Comparison of ENCODE assay signal across 9 mouse cellular contexts in genomic region chr11:69559183-69559582, GRCm38 (mm10). TPM values are rescaled to one million over a fixed set of nuclear protein-coding genes. Genes with fewer than 3 reads are reported as not detected.
DNase-seq lines count a peak whose midpoint lies in the region; ATAC-seq and TF ChIP-seq lines count a peak whose summit lies in the region.
"Had no signal": no experiment of that assay in that cellular context is flagged by ENCODE, and none has a peak within 500 bp of the region (broad histone marks: within the 10 kb centered on the region; RNA-seq: fewer than 3 reads in every experiment).

No protein-coding gene starts in this region.

- no peak for TF ChIP-seq CTCF in hindbrain, postnatal 0 days (IDR thresholded peaks at IDR 0.05; ENCODE audit: low read depth)

- peak overlapping the region; percentile 68 for H3K4me3 ChIP-seq in kidney, embryonic 16.5 days (ENCODE audit: low read length)
- H3K4me3 ChIP-seq in hindbrain, postnatal 0 days (ENCODE audit: low read length), result peak overlapping the region; percentile 64
- H3K4me3 ChIP-seq in neural tube, embryonic 13.5 days, result peak overlapping the region; percentile 87
- H3K4me3 ChIP-seq: megakaryocyte, embryonic 14.5 days had no signal

- WGBS in kidney, embryonic 16.5 days, result 8% methylated on average over 5 of the region's 5 CpGs
- 6% methylated on average over 5 of the region's 5 CpGs for WGBS in hindbrain, postnatal 0 days
- 19% methylated on average over 5 of the region's 5 CpGs for WGBS in neural tube, embryonic 13.5 days

- intact Hi-C loops in left cerebral cortex, postnatal 36 days (cut with DNase I), result no loop called here

- peaks cover 28% of the 10 kb centered on the region for H3K4me1 ChIP-seq in kidney, embryonic 16.5 days (ENCODE audit: insufficient read depth, low read length)
- peaks cover 42% of the 10 kb centered on the region for H3K4me1 ChIP-seq in hindbrain, postnatal 0 days (ENCODE audit: insufficient read depth, low read length)
- H3K4me1 ChIP-seq in neural tube, embryonic 13.5 days (replicated peaks), result peaks cover 69% of the 10 kb centered on the region

- peak overlapping the region; percentile 99 for H3K4me2 ChIP-seq in kidney, embryonic 16.5 days (replicated peaks; ENCODE audit: low read depth, low read length)
- peak overlapping the region; percentile 94 for H3K4me2 ChIP-seq in hindbrain, postnatal 0 days (ENCODE audit: low read depth, low read length)
- peak overlapping the region; percentile 97 for H3K4me2 ChIP-seq in neural tube, embryonic 13.5 days

- H3K27ac ChIP-seq in kidney, embryonic 16.5 days (ENCODE audit: low read length), result no peak overlapping the region
- peak overlapping the region; percentile 59; the same call in 1 of the 2 replicates for H3K27ac ChIP-seq in hindbrain, postnatal 0 days
- peak overlapping the region; percentile 87 for H3K27ac ChIP-seq in neural tube, embryonic 13.5 days (replicated peaks)

- no peak for DNase-seq in kidney, adult 18-20 months
- peak; percentile 74 to 81 for DNase-seq in heart, adult 18-20 months
- no peak for DNase-seq in hindbrain, postnatal 0 days (ENCODE audit: low spot score)
- DNase-seq in cerebellum, postnatal 14 days, result no peak
- no peak for DNase-seq in left cerebral cortex, postnatal 36 days (ENCODE audit: low spot score in 2 of 2)

- peak overlapping the region; percentile 82 for H3K9ac ChIP-seq in kidney, embryonic 16.5 days (replicated peaks; ENCODE audit: low read length)
- peak overlapping the region; percentile 72 for H3K9ac ChIP-seq in hindbrain, postnatal 0 days (replicated peaks; ENCODE audit: low read length)
- peak overlapping the region; percentile 99 for H3K9ac ChIP-seq in neural tube, embryonic 13.5 days

- ATAC-seq in kidney, embryonic 16.5 days (ENCODE audit: low FRiP score, low TSS enrichment), result no peak; the same call in 1 of the 2 replicates
- no peak for ATAC-seq in hindbrain, postnatal 0 days
- no peak for ATAC-seq in neural tube, embryonic 13.5 days (ENCODE audit: low read depth)
- no peak for ATAC-seq in inflammation-experienced regulatory T-cells, adult 6 months

- H3K27me3 ChIP-seq in kidney, embryonic 16.5 days (ENCODE audit: insufficient read depth, low read length), result no peaks in the 10 kb centered on the region
- no peaks in the 10 kb centered on the region for H3K27me3 ChIP-seq in hindbrain, postnatal 0 days (ENCODE audit: insufficient read depth, low read length)
- H3K27me3 ChIP-seq in neural tube, embryonic 13.5 days, result no peaks in the 10 kb centered on the region

- no peaks in the 10 kb centered on the region for H3K9me3 ChIP-seq in kidney, embryonic 16.5 days (ENCODE audit: low read length)
- H3K9me3 ChIP-seq in hindbrain, postnatal 0 days (ENCODE audit: low read length), result no peaks in the 10 kb centered on the region
- H3K9me3 ChIP-seq in neural tube, embryonic 13.5 days, result no peaks in the 10 kb centered on the region

- H3K36me3 ChIP-seq in kidney, embryonic 16.5 days (ENCODE audit: insufficient read depth, low read length), result peaks cover 12% of the 10 kb centered on the region
- no peaks in the 10 kb centered on the region for H3K36me3 ChIP-seq in hindbrain, postnatal 0 days (ENCODE audit: insufficient read depth, low read length)
- peaks cover 43% of the 10 kb centered on the region for H3K36me3 ChIP-seq in neural tube, embryonic 13.5 days

RNA-seq across cellular contexts. Expression of gene Efnb3, which starts 0.8 kb away (rescaled TPM):
- polyA plus RNA-seq in kidney, embryonic 16.5 days (2015; fragmentation: Nextera tagmentation; extraction: Ambion mirVana), result 11.8 and 12.6 TPM in 2 replicates
- total RNA-seq in heart, adult 18-20 months (2021), result 100 to 1,000 TPM; 111 to 140 TPM
- total RNA-seq in hindbrain, postnatal 0 days (2014; rRNA removed), result 97.9 and 111 TPM in 2 replicates
- 93.3 and 94.4 TPM in 2 replicates for polyA plus RNA-seq in hindbrain, postnatal 0 days (2015; fragmentation: Nextera tagmentation; extraction: Ambion mirVana)
- 68.1 and 72.0 TPM in 2 replicates for polyA plus RNA-seq in neural tube, embryonic 13.5 days (2015; fragmentation: Nextera tagmentation; extraction: Ambion mirVana)
- under 1 TPM in 2 of 3 experiments, not detected in 1; 0.11 to 0.22 TPM for polyA plus RNA-seq in inflammation-experienced regulatory T-cells, adult 6 months (2017; shearing (Covaris generic))
- total RNA-seq in left cerebral cortex, postnatal 36 days (2021), result 10 to 100 TPM; 56.1 to 57.3 TPM

RNA-seq across cellular contexts. Expression of gene Dnah2, which starts 10.3 kb away (rescaled TPM):
- 0.69 and 0.90 TPM in 2 replicates for polyA plus RNA-seq in kidney, embryonic 16.5 days (2015; fragmentation: Nextera tagmentation; extraction: Ambion mirVana)
- under 1 TPM; 0.10 to 0.51 TPM for total RNA-seq in heart, adult 18-20 months (2021)
- total RNA-seq in hindbrain, postnatal 0 days (2014; rRNA removed), result 3.9 and 4.9 TPM in 2 replicates
- 2.0 and 3.2 TPM in 2 replicates for polyA plus RNA-seq in hindbrain, postnatal 0 days (2015; fragmentation: Nextera tagmentation; extraction: Ambion mirVana)
- 2.2 and 2.7 TPM in 2 replicates for polyA plus RNA-seq in neural tube, embryonic 13.5 days (2015; fragmentation: Nextera tagmentation; extraction: Ambion mirVana)
- polyA plus RNA-seq in inflammation-experienced regulatory T-cells, adult 6 months (2017; shearing (Covaris generic)), result under 1 TPM in 1 of 3 experiments, not detected in 2; 0.21 TPM
- 1 to 10 TPM; 1.4 to 2.1 TPM for total RNA-seq in left cerebral cortex, postnatal 36 days (2021)

RNA-seq across cellular contexts. Expression of gene Wrap53, which starts 20.9 kb away (rescaled TPM):
- polyA plus RNA-seq in kidney, embryonic 16.5 days (2015; fragmentation: Nextera tagmentation; extraction: Ambion mirVana), result 29.3 and 30.3 TPM in 2 replicates
- 1 to 10 TPM; 5.0 to 5.4 TPM for total RNA-seq in heart, adult 18-20 months (2021)
- total RNA-seq in hindbrain, postnatal 0 days (2014; rRNA removed), result 16.4 and 19.4 TPM in 2 replicates
- polyA plus RNA-seq in hindbrain, postnatal 0 days (2015; fragmentation: Nextera tagmentation; extraction: Ambion mirVana), result 12.8 and 13.8 TPM in 2 replicates
- 18.1 and 19.7 TPM in 2 replicates for polyA plus RNA-seq in neural tube, embryonic 13.5 days (2015; fragmentation: Nextera tagmentation; extraction: Ambion mirVana)
- 10 to 100 TPM; 22.0 to 32.2 (median 25.7) TPM for polyA plus RNA-seq in inflammation-experienced regulatory T-cells, adult 6 months (2017; shearing (Covaris generic))
- total RNA-seq in left cerebral cortex, postnatal 36 days (2021), result 10 to 100 TPM; 10.2 to 10.8 TPM

RNA-seq across cellular contexts. Expression of gene Trp53, which starts 21.0 kb away (rescaled TPM):
- polyA plus RNA-seq in kidney, embryonic 16.5 days (2015; fragmentation: Nextera tagmentation; extraction: Ambion mirVana), result 191 and 205 TPM in 2 replicates
- total RNA-seq in heart, adult 18-20 months (2021), result 10 to 100 TPM; 15.0 to 15.5 TPM
- 33.5 and 41.5 TPM in 2 replicates for total RNA-seq in hindbrain, postnatal 0 days (2014; rRNA removed)
- 36.6 and 37.4 TPM in 2 replicates for polyA plus RNA-seq in hindbrain, postnatal 0 days (2015; fragmentation: Nextera tagmentation; extraction: Ambion mirVana)
- polyA plus RNA-seq in neural tube, embryonic 13.5 days (2015; fragmentation: Nextera tagmentation; extraction: Ambion mirVana), result 76.0 and 77.6 TPM in 2 replicates
- polyA plus RNA-seq in inflammation-experienced regulatory T-cells, adult 6 months (2017; shearing (Covaris generic)), result 100 to 1,000 TPM; 193 to 355 (median 324) TPM
- total RNA-seq in left cerebral cortex, postnatal 36 days (2021), result 10 to 100 TPM; 21.7 to 22.6 TPM

RNA-seq across cellular contexts. Expression of gene Atp1b2, which starts 46.6 kb away (rescaled TPM):
- 12.3 and 14.3 TPM in 2 replicates for polyA plus RNA-seq in kidney, embryonic 16.5 days (2015; fragmentation: Nextera tagmentation; extraction: Ambion mirVana)
- 10 to 100 TPM; 15.2 to 16.4 TPM for total RNA-seq in heart, adult 18-20 months (2021)
- 185 and 210 TPM in 2 replicates for total RNA-seq in hindbrain, postnatal 0 days (2014; rRNA removed)
- polyA plus RNA-seq in hindbrain, postnatal 0 days (2015; fragmentation: Nextera tagmentation; extraction: Ambion mirVana), result 145 and 157 TPM in 2 replicates
- polyA plus RNA-seq in neural tube, embryonic 13.5 days (2015; fragmentation: Nextera tagmentation; extraction: Ambion mirVana), result 29.5 and 30.4 TPM in 2 replicates
- polyA plus RNA-seq in inflammation-experienced regulatory T-cells, adult 6 months (2017; shearing (Covaris generic)), result under 1 TPM in 1 of 3 experiments, not detected in 2; 0.17 TPM
- total RNA-seq in left cerebral cortex, postnatal 36 days (2021), result 100 to 1,000 TPM; 398 to 420 TPM

Comparison
In these comparisons a context has a peak if more than half of its experiments do, and no peak if none do; other contexts are left out.
1. DNase-seq: peak in heart, adult 18-20 months (2 of 2); none in kidney, adult 18-20 months (single experiment), hindbrain, postnatal 0 days (single experiment), cerebellum, postnatal 14 days (0 of 2) and left cerebral cortex, postnatal 36 days (0 of 2).
2. RNA of gene Efnb3, which starts 0.8 kb away (polyA plus RNA-seq): 93.3 to 94.4 TPM in hindbrain, postnatal 0 days, 68.1 to 72.0 TPM in neural tube, embryonic 13.5 days and 11.8 to 12.6 TPM in kidney, embryonic 16.5 days; 0.11 to 0.22 TPM in inflammation-experienced regulatory T-cells, adult 6 months; every median in the first group is over 10 times any median in the second.
3. Peak in every context shown above with its lines, with median percentiles within 50 percentile points of each other: H3K4me2 ChIP-seq, H3K4me3 ChIP-seq and H3K9ac ChIP-seq.